In the genomic region with DNA sequence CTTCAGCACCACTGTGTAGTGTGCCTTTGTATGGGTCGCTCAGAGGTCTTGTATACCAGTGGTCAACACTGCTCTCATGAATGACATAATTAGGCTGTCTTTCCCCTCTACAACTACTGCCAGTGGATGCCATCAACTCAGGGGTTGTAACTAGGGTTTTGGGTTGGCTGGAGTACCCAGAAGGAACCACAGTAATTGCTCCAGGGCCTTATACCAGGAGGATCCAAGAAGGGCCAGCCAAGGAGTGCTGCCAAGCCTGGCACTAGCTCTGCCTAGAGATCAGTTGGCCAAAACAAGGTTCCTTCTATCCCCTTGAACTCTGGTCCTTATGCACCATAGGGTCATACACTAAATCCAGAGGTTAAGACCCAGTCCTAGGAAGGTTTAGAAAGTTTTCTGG, we compare ENCODE assay signal across 40 mouse cellular contexts. TPM values are rescaled to one million over a fixed set of nuclear protein-coding genes. Genes with fewer than 3 reads are reported as not detected.
DNase-seq lines count a peak whose midpoint lies in the region; ATAC-seq and TF ChIP-seq lines count a peak whose summit lies in the region.
"Had no signal": no experiment of that assay in that cellular context is flagged by ENCODE, and none has a peak within 500 bp of the region (broad histone marks: within the 10 kb centered on the region; RNA-seq: fewer than 3 reads in every experiment).

No protein-coding gene starts in this region.

- H3K27ac ChIP-seq in forebrain, postnatal 0 days (ENCODE audit: low read depth, low read length), result no peak overlapping the region
- no peak overlapping the region for H3K27ac ChIP-seq in forebrain, embryonic 15.5 days (replicated peaks)
- H3K27ac ChIP-seq: forebrain, embryonic 13.5 days; heart, embryonic 10.5 days; heart, embryonic 15.5 days; intestine, embryonic 15.5 days; liver, embryonic 12.5 days; midbrain, embryonic 12.5 days; neural tube, embryonic 12.5 days; stomach, postnatal 0 days had no signal

- no peaks in the 10 kb centered on the region for H3K36me3 ChIP-seq in forebrain, postnatal 0 days (ENCODE audit: insufficient read depth)
- no peaks in the 10 kb centered on the region for H3K36me3 ChIP-seq in forebrain, embryonic 15.5 days
- H3K36me3 ChIP-seq: heart, embryonic 10.5 days; heart, embryonic 15.5 days; intestine, embryonic 15.5 days; liver, embryonic 12.5 days; midbrain, embryonic 12.5 days; neural tube, embryonic 12.5 days had no signal

- no peak for DNase-seq in forebrain, postnatal 0 days
- peak; percentile 23 for DNase-seq in left cerebral cortex, adult 11 months (ENCODE audit: low spot score)
- DNase-seq in left cerebral cortex, postnatal 36 days (ENCODE audit: low spot score in 2 of 2), result no peak
- peak; percentile 22 to 30 for DNase-seq in frontal cortex, adult 2 months (ENCODE audit: extremely low spot score in 1 of 2, low spot score in 1 of 2)
- DNase-seq in left cerebral cortex, postnatal 10 days (ENCODE audit: extremely low spot score in 1 of 2, low spot score in 2 of 2), result peak; percentile 14 to 23
- DNase-seq: cerebellum, adult 8-10 months; cerebellum, postnatal 25 days; gastrocnemius, postnatal 14 days; heart, adult 11 months; kidney, adult 2 months; kidney, postnatal 36 days; liver, postnatal 0 days; lung, postnatal 36 days; thymus, adult 18-20 months; thymus, postnatal 25 days had no signal

- intact Hi-C loops in left cerebral cortex, postnatal 36 days (cut with DNase I), result no loop called here
- intact Hi-C loops in left cerebral cortex, postnatal 10 days (cut with DNase I), result no loop called here

- no peak overlapping the region for H3K9ac ChIP-seq in forebrain, postnatal 0 days
- no peak overlapping the region for H3K9ac ChIP-seq in forebrain, embryonic 15.5 days (replicated peaks)
- H3K9ac ChIP-seq: forebrain, embryonic 13.5 days; heart, embryonic 15.5 days; intestine, embryonic 15.5 days; liver, embryonic 12.5 days; liver, postnatal 0 days; midbrain, embryonic 12.5 days; neural tube, embryonic 12.5 days had no signal

- no peaks in the 10 kb centered on the region for H3K4me1 ChIP-seq in forebrain, postnatal 0 days (ENCODE audit: insufficient read depth)
- no peaks in the 10 kb centered on the region for H3K4me1 ChIP-seq in forebrain, embryonic 15.5 days
- H3K4me1 ChIP-seq: liver, embryonic 12.5 days; neural tube, embryonic 12.5 days had no signal

- no peak overlapping the region for H3K4me2 ChIP-seq in forebrain, postnatal 0 days (ENCODE audit: low read depth)
- no peak overlapping the region for H3K4me2 ChIP-seq in forebrain, embryonic 15.5 days (replicated peaks)
- H3K4me2 ChIP-seq: forebrain, embryonic 13.5 days; heart, embryonic 15.5 days; intestine, embryonic 15.5 days; liver, embryonic 12.5 days; midbrain, embryonic 12.5 days; neural tube, embryonic 12.5 days had no signal

- 81% methylated on average over 1 of the region's 1 CpGs for WGBS in forebrain, postnatal 0 days
- 82% methylated on average over 1 of the region's 1 CpGs for WGBS in forebrain, embryonic 15.5 days

- ATAC-seq in forebrain, postnatal 0 days, result peak; percentile 27
- no peak for ATAC-seq in forebrain, embryonic 15.5 days (replicated peaks)
- no peak for ATAC-seq in inflammation-experienced regulatory T-cells, adult 6 months
- ATAC-seq: forebrain, embryonic 13.5 days; hindbrain, embryonic 16.5 days; intestine, embryonic 15.5 days; liver, embryonic 12.5 days; liver, postnatal 0 days; Patski had no signal

- no peaks in the 10 kb centered on the region for H3K27me3 ChIP-seq in forebrain, postnatal 0 days (ENCODE audit: insufficient read depth, low read length)
- H3K27me3 ChIP-seq in forebrain, embryonic 15.5 days, result no peaks in the 10 kb centered on the region
- H3K27me3 ChIP-seq: forebrain, embryonic 13.5 days; heart, embryonic 15.5 days; intestine, embryonic 15.5 days; liver, embryonic 12.5 days; midbrain, embryonic 12.5 days; neural tube, embryonic 12.5 days had no signal

- H3K9me3 ChIP-seq in forebrain, postnatal 0 days (ENCODE audit: low read length), result no peaks in the 10 kb centered on the region
- no peaks in the 10 kb centered on the region for H3K9me3 ChIP-seq in forebrain, embryonic 15.5 days
- H3K9me3 ChIP-seq: forebrain, embryonic 13.5 days; heart, embryonic 10.5 days; heart, embryonic 15.5 days; intestine, embryonic 15.5 days; liver, embryonic 12.5 days; midbrain, embryonic 12.5 days; neural tube, embryonic 12.5 days had no signal

- no peak for TF ChIP-seq CTCF in forebrain, postnatal 0 days (IDR thresholded peaks at IDR 0.05; ENCODE audit: low read depth)

- no peak overlapping the region for H3K4me3 ChIP-seq in forebrain, postnatal 0 days (ENCODE audit: low read depth, low read length)
- no peak overlapping the region for H3K4me3 ChIP-seq in forebrain, embryonic 15.5 days
- H3K4me3 ChIP-seq: forebrain, embryonic 13.5 days; heart, embryonic 10.5 days; heart, embryonic 15.5 days; intestine, embryonic 15.5 days; liver, embryonic 12.5 days; midbrain, embryonic 12.5 days; myocyte; neural tube, embryonic 12.5 days had no signal

RNA-seq across cellular contexts. Expression of a gene that starts 31.5 kb away (rescaled TPM):
- total RNA-seq in forebrain, postnatal 0 days (2014; rRNA removed), result not detected in 2 replicates
- polyA plus RNA-seq in forebrain, postnatal 0 days (2015; fragmentation: Nextera tagmentation; extraction: Ambion mirVana), result not detected in 2 replicates
- not detected in 2 replicates for polyA plus RNA-seq in forebrain, embryonic 15.5 days (2015; fragmentation: Nextera tagmentation; extraction: Ambion mirVana)
- total RNA-seq in left cerebral cortex, postnatal 36 days (2021), result under 1 TPM in 1 of 2 experiments, not detected in 1; 0.12 TPM
- 0.08 TPM in 2 replicates for polyA plus RNA-seq in frontal cortex, adult 2 months (2012; rRNA removed)
- not detected for total RNA-seq in left cerebral cortex, postnatal 10 days (2021)
- not detected for polyA plus RNA-seq in inflammation-experienced regulatory T-cells, adult 6 months (2017; shearing (Covaris generic))
- total RNA-seq: adrenal gland, postnatal 36 days; gastrocnemius, postnatal 14 days; heart, postnatal 25 days; layer of hippocampus, postnatal 14 days; left cerebral cortex, postnatal 25 days; megakaryocyte, adult 5-6 weeks; MEL had no signal
- polyA plus RNA-seq: embryonic facial prominence, embryonic 11.5 days; forebrain, embryonic 13.5 days; heart, embryonic 10.5 days; heart, embryonic 15.5 days; hindbrain, embryonic 11.5 days; hindbrain, embryonic 16.5 days; intestine, embryonic 15.5 days; limb, embryonic 14.5 days; liver, embryonic 12.5 days; liver, postnatal 0 days; lung, embryonic 16.5 days; midbrain, embryonic 12.5 days; midbrain, postnatal 0 days; myocyte; neural tube, embryonic 12.5 days; Patski; spleen, adult 2 months; stomach, postnatal 0 days had no signal

Comparison
In these comparisons a context has a peak if more than half of its experiments do, and no peak if none do; other contexts are left out.
1. DNase-seq: peak in left cerebral cortex, adult 11 months (single experiment), frontal cortex, adult 2 months (2 of 2) and left cerebral cortex, postnatal 10 days (2 of 2); none in forebrain, postnatal 0 days (single experiment) and left cerebral cortex, postnatal 36 days (0 of 2).